Mouse (Mus musculus): ENCODE data around the gene Ube2j1. TPM values are rescaled to one million over a fixed set of nuclear protein-coding genes. Genes with fewer than 3 reads are reported as not detected.
"Not testable (repeated sequence)": the region's sequence is repeated elsewhere in the genome, so short reads cannot be mapped to it uniquely, and the experiment has no call there.

Ube2j1 gene
- polyA plus RNA-seq, 1 experiment from 2014 or later = 43.8 TPM

DNA sequence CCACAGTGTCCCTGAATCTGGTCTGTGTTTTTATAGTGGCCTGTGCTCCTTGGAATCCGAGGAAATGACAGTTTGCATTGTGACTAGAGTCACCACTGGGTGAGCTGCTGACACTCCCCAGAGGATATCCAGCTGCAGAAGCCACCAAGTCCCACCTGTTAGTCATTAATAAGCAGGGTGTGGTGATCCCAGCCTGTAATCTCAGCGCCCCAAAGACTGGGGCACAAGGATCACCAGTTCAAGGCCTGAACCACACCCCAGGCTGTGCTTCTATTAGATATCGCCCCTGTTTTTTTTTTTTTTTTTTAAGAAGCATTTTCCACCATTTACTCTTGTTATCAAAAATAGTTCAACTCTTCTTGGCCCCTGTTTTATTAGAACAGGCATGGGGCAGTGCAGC, 44.2 kb upstream of the Ube2j1 start:
- H3K4me3 ChIP-seq (ENCODE audit: low read length) = no peak overlapping the region

DNA sequence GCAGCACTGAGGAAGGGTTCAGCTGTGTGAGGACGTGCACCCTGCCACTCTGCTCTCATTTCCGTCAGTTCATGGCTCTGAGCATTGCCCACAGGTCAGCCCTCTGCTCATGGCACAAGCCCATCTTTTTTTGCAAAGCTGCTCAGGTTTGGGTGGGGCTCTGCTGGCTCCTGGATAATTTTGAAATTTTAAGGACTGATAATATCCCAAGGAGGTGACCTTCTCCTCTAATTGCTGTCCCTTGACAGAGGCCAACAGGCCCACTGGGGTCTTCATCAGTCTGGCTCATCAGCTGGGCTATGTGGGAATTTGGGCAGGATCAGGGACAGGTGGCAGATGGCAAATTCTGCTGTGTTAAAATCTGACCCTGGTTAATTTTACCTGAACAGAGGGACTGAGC, 41.9 kb upstream of the Ube2j1 start:
- Histone ChIP-seq H3K4me3 (ENCODE audit: low read length) (no peak overlapping the region), H3K4me1 (ENCODE audit: insufficient read depth, low read length) (peaks cover 9% of the 10 kb centered on the region), H3K27ac (ENCODE audit: low read length) (no peak overlapping the region), H3K4me2 (replicated peaks; ENCODE audit: low read depth, low read length) (no peak overlapping the region), H3K36me3 (ENCODE audit: insufficient read depth, low read length) (no peaks in the 10 kb centered on the region), H3K9me3 (ENCODE audit: low read length) (no peaks in the 10 kb centered on the region), H3K9ac (replicated peaks; ENCODE audit: low read length) (no peak overlapping the region), H3K27me3 (ENCODE audit: insufficient read depth, low read length) (no peaks in the 10 kb centered on the region)
- WGBS = 92% methylated on average over 2 of the region's 2 CpGs
- ATAC-seq (ENCODE audit: low FRiP score, low TSS enrichment) = no peak

More for the DNA sequence above, 44.2 kb upstream of the Ube2j1 start:
- Histone ChIP-seq H3K27me3 (ENCODE audit: insufficient read depth, low read length) (0 out of 2 replicates have a peak, but pooled peaks cover under 1% of the 10 kb centered on the region), H3K4me2 (replicated peaks; ENCODE audit: low read depth, low read length) (no peak overlapping the region), H3K9ac (replicated peaks; ENCODE audit: low read length) (no peak overlapping the region), H3K4me1 (ENCODE audit: insufficient read depth, low read length) (peaks cover 13% of the 10 kb centered on the region), H3K27ac (ENCODE audit: low read length) (no peak overlapping the region), H3K9me3 (ENCODE audit: low read length) (no peaks in the 10 kb centered on the region), H3K36me3 (ENCODE audit: insufficient read depth, low read length) (no peaks in the 10 kb centered on the region)
- no peak for ATAC-seq (ENCODE audit: low FRiP score, low TSS enrichment)
- 50% methylated on average over 3 of the region's 3 CpGs for WGBS

DNA sequence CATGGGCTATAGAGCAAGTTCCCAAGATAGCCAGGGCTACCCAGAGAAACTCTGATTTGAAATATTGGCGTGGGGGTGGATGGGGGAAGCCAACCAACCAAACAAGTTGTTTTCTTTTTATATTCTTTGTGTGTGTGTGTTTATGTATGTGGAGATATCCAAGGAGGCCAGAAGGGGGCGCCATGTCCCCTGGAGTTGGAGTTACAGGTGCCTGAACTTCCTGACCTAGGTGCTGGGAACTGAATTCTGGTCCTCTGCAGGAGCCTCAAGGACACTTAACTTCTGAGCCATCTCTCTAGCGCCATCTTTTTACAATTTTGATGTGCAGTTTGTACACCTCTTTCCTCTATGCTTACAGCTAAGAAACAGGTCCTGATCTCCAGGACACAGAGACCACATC, 37.0 kb upstream of the Ube2j1 start:
- ATAC-seq (ENCODE audit: low FRiP score, low TSS enrichment) = no peak
- Histone ChIP-seq H3K4me2 (replicated peaks; ENCODE audit: low read depth, low read length) (no peak overlapping the region), H3K36me3 (ENCODE audit: insufficient read depth, low read length) (no peaks in the 10 kb centered on the region), H3K27me3 (ENCODE audit: insufficient read depth, low read length) (no peaks in the 10 kb centered on the region), H3K27ac (ENCODE audit: low read length) (no peak overlapping the region), H3K4me1 (ENCODE audit: insufficient read depth, low read length) (no peaks in the 10 kb centered on the region), H3K9ac (replicated peaks; ENCODE audit: low read length) (no peak overlapping the region), H3K9me3 (ENCODE audit: low read length) (no peaks in the 10 kb centered on the region), H3K4me3 (ENCODE audit: low read length) (no peak overlapping the region)
- WGBS = 70% methylated on average over 3 of the region's 3 CpGs

DNA sequence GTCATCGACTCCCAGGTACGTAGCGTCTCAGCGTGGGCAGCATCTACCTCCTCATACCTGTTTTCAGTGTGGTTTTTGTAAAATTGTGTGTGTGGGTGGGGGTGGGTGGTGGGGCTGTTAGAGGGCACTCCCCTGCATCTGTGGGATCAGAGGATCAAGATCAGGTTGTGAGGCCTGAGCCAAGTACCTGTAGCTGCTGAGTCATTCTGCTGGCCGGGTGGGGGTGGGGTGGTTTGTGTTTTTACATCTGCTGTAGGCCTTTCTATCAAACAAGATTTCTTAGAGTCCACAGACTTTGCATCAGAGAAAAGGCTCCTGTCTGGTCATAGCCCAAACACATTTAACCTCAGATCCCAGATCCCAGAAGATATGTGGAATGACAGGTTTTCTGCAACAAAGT, 35.1 kb upstream of the Ube2j1 start:
- no peaks in the 10 kb centered on the region for H3K4me1 ChIP-seq (ENCODE audit: insufficient read depth, low read length)
- H3K4me3 ChIP-seq (ENCODE audit: low read length) = no peak overlapping the region
- H3K27me3 ChIP-seq (ENCODE audit: insufficient read depth, low read length) = no peaks in the 10 kb centered on the region
- 94% methylated on average over 5 of the region's 5 CpGs for WGBS
- H3K9me3 ChIP-seq (ENCODE audit: low read length) = no peaks in the 10 kb centered on the region
- no peak for ATAC-seq (ENCODE audit: low FRiP score, low TSS enrichment)
- no peak overlapping the region for H3K9ac ChIP-seq (replicated peaks; ENCODE audit: low read length)
- no peak overlapping the region for H3K4me2 ChIP-seq (replicated peaks; ENCODE audit: low read depth, low read length)
- H3K27ac ChIP-seq (ENCODE audit: low read length) = no peak overlapping the region
- no peaks in the 10 kb centered on the region for H3K36me3 ChIP-seq (ENCODE audit: insufficient read depth, low read length)

DNA sequence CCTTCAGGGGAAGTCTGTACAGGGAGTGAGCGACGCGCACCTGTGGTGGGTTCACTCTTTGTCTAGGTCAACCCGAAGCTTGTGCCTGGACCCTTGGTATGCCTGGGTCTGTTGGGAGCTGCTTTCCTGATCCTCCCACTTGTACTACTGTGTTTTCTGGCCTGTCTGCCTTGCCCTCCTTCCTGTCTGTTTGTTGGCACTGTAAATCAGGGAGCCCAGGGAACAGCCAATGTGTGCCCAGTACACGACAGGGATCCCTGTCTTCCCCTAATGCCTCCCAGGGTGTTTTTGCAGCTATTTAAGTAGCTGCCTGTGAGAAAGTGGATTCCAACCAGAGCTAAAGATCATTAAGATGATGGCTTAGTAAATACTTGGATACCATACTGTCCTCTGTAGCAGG, 33.6 kb upstream of the Ube2j1 start:
- no peaks in the 10 kb centered on the region for H3K9me3 ChIP-seq (ENCODE audit: low read length)
- ATAC-seq (ENCODE audit: low FRiP score, low TSS enrichment) = no peak
- no peak overlapping the region for H3K27ac ChIP-seq (ENCODE audit: low read length)
- no peaks in the 10 kb centered on the region for H3K36me3 ChIP-seq (ENCODE audit: insufficient read depth, low read length)
- no peaks in the 10 kb centered on the region for H3K27me3 ChIP-seq (ENCODE audit: insufficient read depth, low read length)
- H3K4me3 ChIP-seq (ENCODE audit: low read length) = no peak overlapping the region
- no peak overlapping the region for H3K9ac ChIP-seq (replicated peaks; ENCODE audit: low read length)
- no peak overlapping the region for H3K4me2 ChIP-seq (replicated peaks; ENCODE audit: low read depth, low read length)
- no peaks in the 10 kb centered on the region for H3K4me1 ChIP-seq (ENCODE audit: insufficient read depth, low read length)
- WGBS = 75% methylated on average over 5 of the region's 5 CpGs

DNA sequence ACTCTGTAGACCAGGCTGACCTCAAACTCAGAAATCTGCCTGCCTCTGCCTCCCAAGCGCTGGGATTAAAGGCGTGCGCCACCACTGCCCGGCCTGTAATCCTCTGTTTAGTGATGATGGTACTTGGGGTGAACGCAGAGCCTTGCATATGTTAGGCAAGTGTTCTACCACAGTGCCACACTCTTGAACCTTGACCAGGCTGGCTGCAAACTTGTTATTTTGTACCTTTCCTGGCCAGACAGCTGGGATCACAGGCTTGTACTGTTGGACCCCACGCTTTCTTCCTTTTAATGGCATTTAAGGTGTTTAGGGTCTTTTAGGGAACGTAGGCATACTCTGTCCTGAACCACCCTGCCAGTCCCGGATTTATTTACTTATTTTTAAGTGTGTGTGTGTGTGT, 32.2 kb upstream of the Ube2j1 start:
- Histone ChIP-seq H3K27me3 (ENCODE audit: insufficient read depth, low read length) (no peaks in the 10 kb centered on the region), H3K4me3 (ENCODE audit: low read length) (no peak overlapping the region), H3K9me3 (ENCODE audit: low read length) (no peaks in the 10 kb centered on the region), H3K9ac (replicated peaks; ENCODE audit: low read length) (no peak overlapping the region), H3K36me3 (ENCODE audit: insufficient read depth, low read length) (no peaks in the 10 kb centered on the region), H3K4me1 (ENCODE audit: insufficient read depth, low read length) (no peaks in the 10 kb centered on the region), H3K27ac (ENCODE audit: low read length) (no peak overlapping the region), H3K4me2 (replicated peaks; ENCODE audit: low read depth, low read length) (no peak overlapping the region)
- 96% methylated on average over 8 of the region's 8 CpGs for WGBS
- ATAC-seq (ENCODE audit: low FRiP score, low TSS enrichment) = no peak

DNA sequence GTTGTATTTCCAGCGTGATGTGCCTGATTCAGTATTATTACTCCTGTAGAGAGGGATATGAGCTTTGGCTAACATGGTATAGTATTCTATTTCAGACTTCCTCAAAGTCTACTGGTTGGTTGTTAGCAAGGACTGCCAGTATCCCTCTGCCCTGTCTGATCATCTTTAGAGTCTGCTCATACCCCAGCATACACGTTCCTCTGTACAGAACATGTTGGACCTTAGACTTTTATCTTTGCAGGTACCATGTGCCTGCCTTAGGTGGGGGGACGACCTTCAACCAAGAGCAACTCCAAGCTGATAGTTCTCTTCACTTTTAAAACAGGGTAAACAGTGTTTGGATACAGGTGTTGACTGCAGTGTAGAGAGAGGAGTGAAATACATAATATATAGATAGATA, 29.1 kb upstream of the Ube2j1 start:
- ATAC-seq (ENCODE audit: low FRiP score, low TSS enrichment) = no peak
- H3K4me3 ChIP-seq (ENCODE audit: low read length) = no peak overlapping the region
- no peaks in the 10 kb centered on the region for H3K36me3 ChIP-seq (ENCODE audit: insufficient read depth, low read length)
- no peak overlapping the region for H3K27ac ChIP-seq (ENCODE audit: low read length)
- WGBS = 79% methylated on average over 3 of the region's 3 CpGs
- H3K9ac ChIP-seq (replicated peaks; ENCODE audit: low read length) = no peak overlapping the region
- H3K4me1 ChIP-seq (ENCODE audit: insufficient read depth, low read length) = no peaks in the 10 kb centered on the region
- no peaks in the 10 kb centered on the region for H3K9me3 ChIP-seq (ENCODE audit: low read length)
- no peak overlapping the region for H3K4me2 ChIP-seq (replicated peaks; ENCODE audit: low read depth, low read length)
- no peaks in the 10 kb centered on the region for H3K27me3 ChIP-seq (ENCODE audit: insufficient read depth, low read length)

DNA sequence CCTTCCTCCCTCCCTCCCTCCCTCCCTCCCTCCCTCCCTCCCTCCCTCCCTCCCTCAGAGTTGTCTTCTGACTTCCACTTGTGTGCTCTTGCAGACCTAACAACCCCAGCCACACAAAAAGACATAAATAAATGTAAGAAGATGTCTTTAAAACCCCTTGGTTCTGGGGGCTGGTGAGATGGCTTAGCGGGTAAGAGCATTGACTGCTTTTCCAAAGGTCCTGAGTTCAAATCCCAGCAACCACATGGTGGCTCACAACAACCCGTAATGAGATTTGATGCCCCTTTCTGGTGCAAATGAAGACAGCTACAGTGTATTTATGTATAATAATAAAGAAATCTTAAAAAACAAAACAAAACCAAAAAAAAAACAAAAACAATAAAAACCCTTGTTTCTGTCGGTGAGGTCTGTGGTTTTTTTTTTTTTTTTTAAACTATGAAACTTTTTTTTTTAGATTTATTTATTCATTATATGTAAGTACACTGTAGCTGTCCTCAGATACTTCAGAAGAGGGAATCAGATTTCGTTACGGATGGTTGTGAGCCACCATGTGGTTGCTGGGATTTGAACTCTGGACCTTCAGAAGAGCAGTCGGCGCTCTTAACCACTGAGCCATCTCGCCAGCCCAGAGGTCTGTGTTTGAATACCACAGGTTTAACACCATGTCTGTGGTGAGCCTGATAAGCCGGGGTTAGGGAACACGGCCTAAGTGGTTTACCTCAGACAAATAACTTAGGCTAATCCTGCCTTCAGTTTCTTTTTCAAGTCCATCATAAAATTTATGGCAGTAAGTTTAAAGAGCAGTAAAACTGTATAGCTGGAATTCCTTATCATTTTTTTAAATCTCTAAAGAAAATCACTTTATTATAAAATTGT, 25.4 kb upstream of the Ube2j1 start:
- ATAC-seq (ENCODE audit: low FRiP score, low TSS enrichment); H3K4me2 ChIP-seq (replicated peaks; ENCODE audit: low read depth, low read length): not testable (repeated sequence)
- 87% methylated on average over 10 of the region's 10 CpGs for WGBS

DNA sequence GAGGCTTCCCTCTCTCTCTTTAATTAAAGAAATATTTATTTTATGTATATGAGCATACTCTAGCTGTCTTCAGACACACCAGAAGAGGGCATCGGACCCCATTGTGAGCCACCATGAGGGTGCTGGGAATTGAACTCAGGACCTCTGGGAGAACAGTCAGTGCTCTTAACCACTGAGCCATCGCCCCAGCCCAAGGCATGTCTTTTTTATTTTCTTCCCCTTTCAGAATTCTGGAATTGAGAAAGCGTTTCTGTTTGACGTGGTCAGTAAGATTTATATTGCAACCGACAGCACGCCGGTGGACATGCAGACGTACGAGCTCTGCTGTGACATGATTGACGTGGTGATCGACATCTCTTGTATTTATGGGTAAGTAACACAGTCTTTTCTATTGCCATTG, 24.4 kb upstream of the Ube2j1 start:
- Histone ChIP-seq H3K9me3 (ENCODE audit: low read length) (no peaks in the 10 kb centered on the region), H3K4me1 (ENCODE audit: insufficient read depth, low read length) (no peaks in the 10 kb centered on the region), H3K4me3 (ENCODE audit: low read length) (no peak overlapping the region), H3K4me2 (replicated peaks; ENCODE audit: low read depth, low read length) (no peak overlapping the region), H3K27me3 (ENCODE audit: insufficient read depth, low read length) (no peaks in the 10 kb centered on the region), H3K27ac (ENCODE audit: low read length) (no peak overlapping the region), H3K9ac (replicated peaks; ENCODE audit: low read length) (no peak overlapping the region), H3K36me3 (ENCODE audit: insufficient read depth, low read length) (no peaks in the 10 kb centered on the region)
- ATAC-seq (ENCODE audit: low FRiP score, low TSS enrichment) = no peak
- WGBS = 93% methylated on average over 11 of the region's 11 CpGs

More for the DNA sequence above, 25.4 kb upstream of the Ube2j1 start:
- H3K27me3 ChIP-seq (ENCODE audit: insufficient read depth, low read length); H3K4me3 ChIP-seq (ENCODE audit: low read length); H3K9ac ChIP-seq (replicated peaks; ENCODE audit: low read length); H3K27ac ChIP-seq (ENCODE audit: low read length); H3K4me1 ChIP-seq (ENCODE audit: insufficient read depth, low read length); H3K36me3 ChIP-seq (ENCODE audit: insufficient read depth, low read length); H3K9me3 ChIP-seq (ENCODE audit: low read length): not testable (repeated sequence)

DNA sequence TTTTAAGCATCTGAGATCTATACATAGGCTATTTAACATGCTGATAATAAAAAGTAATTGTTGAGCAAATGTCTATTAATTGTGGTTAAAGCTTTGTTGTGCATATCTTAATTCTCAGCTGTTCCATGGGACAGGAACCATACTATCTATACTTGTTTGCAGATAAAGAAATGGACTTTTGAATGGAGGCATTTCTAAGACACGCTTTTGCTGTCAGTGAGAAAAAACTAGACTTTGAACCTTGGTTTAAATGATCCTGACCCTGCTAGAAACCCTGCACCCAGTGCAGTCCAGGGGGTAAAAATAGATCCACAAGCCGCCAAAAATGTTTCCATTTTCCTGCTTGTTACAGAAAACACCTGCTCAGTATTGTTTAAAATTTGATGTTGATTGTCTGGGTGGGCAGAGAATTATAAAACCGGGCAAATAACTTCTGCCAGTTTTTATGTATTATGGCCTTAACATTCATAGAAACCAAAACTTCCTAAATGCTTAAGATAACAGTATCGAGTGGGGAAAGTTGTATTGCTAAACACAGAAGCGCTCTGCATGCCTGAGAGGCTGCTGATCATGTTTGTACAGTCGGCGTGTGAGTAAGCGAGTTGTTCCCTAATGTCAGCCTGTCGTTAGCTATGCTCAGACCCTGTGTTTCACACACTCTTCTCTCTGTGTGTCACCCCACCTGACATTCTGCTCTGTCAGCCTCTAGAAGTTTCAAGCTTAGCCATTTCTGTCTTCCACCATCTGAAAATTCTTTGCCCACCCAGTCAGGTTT, 23.6 kb upstream of the Ube2j1 start:
- Histone ChIP-seq H3K4me1 (ENCODE audit: insufficient read depth, low read length) (no peaks in the 10 kb centered on the region), H3K4me2 (replicated peaks; ENCODE audit: low read depth, low read length) (no peak overlapping the region), H3K36me3 (ENCODE audit: insufficient read depth, low read length) (peaks cover 1% of the 10 kb centered on the region; the same call in 1 of the 2 replicates), H3K9me3 (ENCODE audit: low read length) (no peaks in the 10 kb centered on the region), H3K4me3 (ENCODE audit: low read length) (no peak overlapping the region), H3K9ac (replicated peaks; ENCODE audit: low read length) (no peak overlapping the region), H3K27me3 (ENCODE audit: insufficient read depth, low read length) (no peaks in the 10 kb centered on the region), H3K27ac (ENCODE audit: low read length) (no peak overlapping the region)
- no peak for ATAC-seq (ENCODE audit: low FRiP score, low TSS enrichment)
- 84% methylated on average over 9 of the region's 9 CpGs for WGBS

Measured in kidney, embryonic 16.5 days (tissue).